Mouse (Mus musculus) heart, adult 18-20 months (tissue): ENCODE measurements around the gene Prdx6b. TPM values are rescaled to one million over a fixed set of nuclear protein-coding genes. Genes with fewer than 3 reads are reported as not detected.
A peak's percentile ranks its signal among the peaks of the same experiment; 100 is the strongest.

Experiments
- DNase-seq, 2 experiments: peaks; one replicate each; pipeline ENCODE4 v3.0.0; 2021 to 2022; ENCODE audit warnings: mixed read lengths in 1 of 2
- long read RNA-seq, 2 experiments: library from polyadenylated mRNA; stranded (forward); transcript quantifications; one replicate each; pipeline ENCODE4 v2.0.0; 2021
- total RNA-seq, 2 experiments: library from RNA; stranded (reverse); gene quantifications; 2 replicates each; pipeline ENCODE4 v1.2.3; 2021

Gene Prdx6b
- total RNA-seq: not detected
- long read RNA-seq, experiment 1: 0 reads
- long read RNA-seq, experiment 2: 0 reads

DNA sequence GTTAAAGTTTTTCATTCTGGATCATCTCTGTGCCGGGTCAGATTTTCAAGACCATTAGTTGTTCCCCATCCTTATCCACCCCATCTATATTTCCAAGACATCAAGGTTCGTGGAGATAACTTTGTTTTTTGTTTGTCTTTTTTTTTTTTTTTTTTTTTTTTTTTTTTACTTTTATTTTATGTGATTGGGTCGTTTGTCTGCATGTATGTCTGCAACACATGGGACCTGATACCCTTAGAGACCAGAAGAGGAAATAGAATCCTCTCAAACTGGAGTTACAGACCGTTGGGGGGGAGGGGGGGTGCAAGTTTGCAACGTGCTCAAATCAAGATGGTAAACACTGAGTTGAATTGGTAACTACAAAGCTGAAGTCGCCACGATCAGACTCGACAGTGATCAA, at the start of gene Prdx6b:
Prdx6b (plus strand) TSS at position 301 of the 400 bp plus-strand sequence.
- no peak for DNase-seq

DNA sequence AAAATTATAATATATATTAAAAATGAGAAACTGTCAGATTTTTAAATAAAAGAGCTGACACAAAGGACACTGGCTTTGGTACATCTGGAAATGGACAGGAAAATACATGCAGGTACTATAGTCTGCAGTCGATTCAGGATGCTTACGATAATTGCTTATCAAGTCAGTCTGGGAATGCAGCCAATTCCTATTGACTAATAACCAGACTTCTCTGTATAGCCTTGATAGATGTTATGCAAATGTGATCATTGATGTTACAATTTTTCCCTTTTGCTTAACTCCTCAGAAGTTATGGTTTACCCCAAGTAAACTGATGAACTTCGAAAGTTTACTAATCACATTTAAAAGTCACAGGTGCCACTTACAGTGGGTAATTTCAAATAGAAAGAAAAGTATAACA, 44.8 kb upstream of the Prdx6b start:
- DNase-seq: no peak

DNA sequence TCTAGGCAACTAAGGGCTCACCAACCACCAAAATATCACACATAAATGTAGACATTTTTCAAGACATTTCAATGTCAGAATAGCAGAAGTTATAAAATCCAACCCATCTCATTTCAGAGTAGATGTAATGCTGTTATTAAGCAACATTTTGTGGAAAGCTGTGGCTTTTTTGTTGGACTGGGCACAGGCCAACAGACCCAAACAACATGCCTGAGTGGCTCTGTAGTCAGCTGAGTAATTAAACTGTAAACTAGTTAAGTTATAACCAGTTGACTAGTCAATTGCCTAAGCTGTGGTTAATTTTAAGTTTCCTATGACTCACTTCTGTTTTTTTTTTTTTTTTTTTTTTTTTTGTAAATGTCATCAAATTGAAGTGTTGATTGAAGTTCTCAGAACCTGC, 44.4 kb upstream of the Prdx6b start:
- no peak for DNase-seq

DNA sequence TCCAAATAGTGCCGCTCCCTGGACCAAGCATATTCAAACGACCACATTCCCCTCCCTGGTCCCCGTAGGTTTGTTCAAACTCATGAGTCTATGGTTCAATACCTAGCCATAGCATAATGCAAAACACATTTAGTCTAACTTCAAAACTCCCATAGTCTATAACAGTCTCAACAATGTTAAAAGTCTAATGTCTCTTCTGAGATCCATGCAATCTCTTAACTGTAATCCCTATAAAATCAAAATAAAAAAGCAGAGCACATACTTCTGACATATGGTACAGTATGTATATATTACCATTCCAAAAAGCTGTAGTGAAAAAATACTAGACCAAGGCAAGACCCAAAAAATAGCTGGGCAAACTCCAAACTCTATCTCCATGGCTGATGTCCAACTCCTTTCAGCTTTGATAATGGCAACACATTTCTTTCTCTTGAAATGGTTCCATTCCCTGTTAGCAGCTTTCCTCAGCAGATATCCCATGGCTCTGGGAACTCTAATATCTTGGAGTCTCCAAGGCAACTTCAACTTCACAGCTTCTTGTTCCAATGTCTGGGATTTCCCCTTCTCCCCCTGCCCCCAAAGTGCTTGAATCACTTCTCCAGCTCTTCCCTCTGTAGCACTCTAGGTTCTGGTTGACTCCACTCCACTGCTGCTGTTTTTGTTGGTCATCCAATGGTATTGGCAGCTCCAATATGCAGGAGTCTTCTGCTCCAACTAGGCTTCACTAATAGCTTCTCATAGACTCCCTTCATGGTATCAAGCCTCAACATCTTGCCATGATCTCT, 32.2 kb upstream of the Prdx6b start:
- DNase-seq: no peak

DNA sequence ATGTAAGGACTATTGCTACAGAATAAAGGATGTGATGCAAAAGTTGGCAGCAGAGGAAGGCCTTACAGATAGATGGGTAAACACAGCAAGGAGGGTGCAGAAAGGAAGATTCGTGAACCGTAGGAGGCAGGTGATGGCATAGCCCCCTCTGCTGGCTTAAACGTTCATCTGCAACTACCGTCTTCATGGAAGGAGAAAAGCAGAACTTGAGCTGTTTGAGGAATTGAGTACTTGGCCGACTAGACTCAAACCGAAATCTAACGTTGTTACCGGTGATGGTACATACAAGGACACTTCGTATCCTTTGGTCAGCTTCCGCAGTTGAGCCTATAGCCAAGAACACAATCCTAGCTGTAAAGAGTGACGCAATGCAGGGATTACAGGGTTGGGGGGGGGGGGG, 25.4 kb upstream of the Prdx6b start:
- peak; percentile 57 to 75 for DNase-seq

DNA sequence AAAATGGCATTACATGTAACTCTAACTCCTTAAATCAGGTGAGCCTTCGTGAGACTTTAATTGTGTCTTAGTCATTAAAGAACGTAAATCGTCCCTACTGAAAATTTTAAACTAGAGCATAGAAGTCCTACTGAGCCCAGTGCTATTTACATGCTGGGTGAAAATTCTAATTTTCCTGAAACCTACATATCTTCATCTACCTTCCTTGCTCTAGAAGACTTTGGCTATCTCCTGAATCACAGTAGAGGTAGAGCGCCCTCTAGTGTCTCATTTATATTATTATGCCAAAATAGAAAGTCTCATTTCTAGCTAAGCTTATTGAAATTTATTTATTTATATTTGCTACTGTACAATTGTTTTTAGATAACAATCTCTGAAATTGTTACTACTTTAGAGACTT, 24.2 kb upstream of the Prdx6b start:
- peak in 1 of 2 experiments; percentile 45 for DNase-seq

DNA sequence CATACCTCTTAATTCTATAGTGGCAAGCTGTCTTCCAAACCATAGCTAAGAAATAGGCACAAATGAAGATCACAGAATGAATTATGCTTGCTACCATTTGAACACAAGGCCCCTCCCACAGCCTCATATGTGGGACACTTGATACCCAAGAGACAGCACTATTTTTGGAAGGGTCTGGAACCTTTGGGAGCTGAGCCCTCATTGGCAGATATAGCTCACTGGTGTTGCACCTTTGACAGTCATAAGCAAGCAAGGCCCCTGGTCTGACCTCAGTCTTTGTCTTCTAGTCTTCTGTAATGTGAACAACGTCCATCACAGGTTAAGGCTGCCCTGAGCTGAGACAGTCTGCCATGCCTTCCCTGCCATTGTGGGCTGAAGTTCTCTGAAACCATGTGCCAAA, 20.8 kb upstream of the Prdx6b start:
- peak; percentile 22 to 30 for DNase-seq

DNA sequence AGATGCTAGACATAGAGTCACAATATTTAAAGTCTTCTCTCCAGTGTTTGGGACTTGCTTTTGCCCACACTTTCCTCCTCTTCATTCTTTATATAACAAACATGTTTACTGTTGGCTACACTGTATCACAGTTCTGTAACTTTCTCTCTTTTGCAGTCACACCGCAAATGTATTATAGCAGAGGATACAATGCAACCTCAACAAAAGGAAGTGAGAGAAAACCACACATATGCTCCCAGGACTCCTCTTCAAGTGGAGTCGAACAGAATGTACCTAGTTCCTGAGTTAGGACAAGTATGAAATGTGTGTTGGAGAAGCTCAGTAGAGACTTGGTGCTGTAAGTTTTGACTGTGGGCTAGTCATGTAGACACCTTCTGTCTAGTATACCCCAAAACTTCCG, 19.2 kb upstream of the Prdx6b start:
- no peak for DNase-seq

DNA sequence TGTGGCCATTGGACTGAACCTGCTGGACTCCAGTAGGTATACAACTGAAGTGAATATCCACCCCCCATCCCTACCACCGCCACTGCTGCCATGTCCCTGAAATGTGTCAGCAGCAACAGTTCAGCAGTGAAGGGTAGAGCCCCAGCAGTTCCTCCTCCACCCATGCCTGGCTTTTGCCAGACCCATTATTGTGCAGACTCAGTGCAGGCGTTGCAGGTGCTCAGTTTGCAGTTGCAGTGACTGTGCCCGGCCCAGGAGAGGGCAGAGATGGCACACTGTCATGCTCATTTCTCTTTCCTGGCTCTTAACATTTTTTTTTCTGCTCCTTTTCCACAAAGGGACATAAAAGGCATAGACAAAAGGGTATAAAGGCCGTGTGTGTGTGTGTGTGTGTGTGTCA, 18.5 kb upstream of the Prdx6b start:
- DNase-seq: no peak

DNA sequence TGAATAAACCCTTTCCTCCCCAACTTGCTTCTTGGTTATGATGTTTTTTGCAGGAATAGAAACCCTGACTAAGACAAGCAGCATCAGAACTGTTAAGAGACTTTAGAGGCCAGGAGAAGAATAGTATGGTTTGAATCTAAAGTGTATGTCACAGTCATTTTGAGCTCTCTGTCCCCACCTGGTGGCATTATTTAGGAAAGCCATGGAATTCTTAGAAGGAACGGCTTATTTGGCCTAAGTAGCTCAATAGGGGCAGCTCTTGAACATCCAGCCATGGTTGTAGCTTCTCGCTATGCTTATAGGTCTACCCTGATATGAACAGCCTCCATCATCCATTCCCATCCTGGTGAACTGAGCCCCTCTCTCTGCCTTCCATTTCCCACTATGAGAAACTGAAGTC, 17.1 kb upstream of the Prdx6b start:
- DNase-seq: peak; percentile 22 to 46

DNA sequence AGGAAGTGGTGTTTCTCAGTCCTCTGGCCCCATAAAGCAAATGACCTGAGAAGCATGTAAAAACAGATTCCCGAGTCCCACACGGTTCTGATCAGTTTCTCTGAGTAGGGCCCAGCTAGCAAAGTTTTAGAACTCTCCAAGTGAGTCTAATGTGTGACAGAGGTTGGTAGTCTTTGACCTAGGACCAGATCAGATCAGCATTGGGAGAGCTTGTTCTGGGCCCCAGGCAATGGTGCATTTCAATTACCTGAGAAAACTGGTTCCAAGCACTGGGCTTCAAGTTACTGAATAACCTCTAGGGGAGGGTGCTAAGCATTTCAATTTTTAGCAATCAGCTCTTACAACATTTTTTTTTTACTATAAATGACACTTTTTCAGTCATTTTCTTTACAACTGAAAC, 10.1 kb upstream of the Prdx6b start:
- DNase-seq: no peak

DNA sequence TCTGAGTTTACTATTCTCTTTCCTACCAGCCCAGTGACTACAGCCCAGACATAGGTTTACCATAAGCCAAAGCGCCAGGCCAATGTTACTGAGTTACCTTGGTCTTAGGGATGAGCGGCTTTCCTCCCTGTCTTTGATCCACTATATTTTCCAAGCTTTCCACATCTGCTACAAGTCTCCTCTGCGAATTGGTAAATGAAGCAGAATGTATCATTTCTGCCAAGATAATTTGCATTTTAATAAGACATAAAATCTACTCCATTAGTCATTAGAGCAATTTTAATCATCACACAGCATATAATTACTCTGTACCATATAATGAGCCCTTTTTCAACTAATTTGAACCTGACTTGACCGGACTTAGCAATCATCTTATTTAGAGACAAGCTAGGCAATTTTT, 5.9 kb upstream of the Prdx6b start:
- no peak for DNase-seq

DNA sequence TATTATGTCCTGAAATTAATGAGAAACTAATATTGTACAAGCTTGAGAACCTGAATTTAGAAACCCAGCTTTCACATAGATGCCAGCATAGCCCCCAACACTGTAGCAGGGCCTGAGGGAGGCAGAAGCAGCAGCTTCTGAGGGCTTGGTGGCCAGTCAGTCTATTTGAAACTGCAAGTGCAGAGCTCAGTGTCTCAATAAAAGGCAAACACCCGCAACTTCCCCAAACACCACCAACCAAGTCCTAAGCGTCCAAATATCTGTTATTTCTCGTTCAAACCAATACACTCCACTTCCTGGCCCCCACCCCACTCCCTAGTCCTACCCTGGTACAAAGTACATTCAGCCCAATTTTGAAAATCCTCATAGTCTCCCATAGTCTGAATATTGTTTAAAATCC, 6.1 kb downstream of the Prdx6b start:
- DNase-seq: no peak

DNA sequence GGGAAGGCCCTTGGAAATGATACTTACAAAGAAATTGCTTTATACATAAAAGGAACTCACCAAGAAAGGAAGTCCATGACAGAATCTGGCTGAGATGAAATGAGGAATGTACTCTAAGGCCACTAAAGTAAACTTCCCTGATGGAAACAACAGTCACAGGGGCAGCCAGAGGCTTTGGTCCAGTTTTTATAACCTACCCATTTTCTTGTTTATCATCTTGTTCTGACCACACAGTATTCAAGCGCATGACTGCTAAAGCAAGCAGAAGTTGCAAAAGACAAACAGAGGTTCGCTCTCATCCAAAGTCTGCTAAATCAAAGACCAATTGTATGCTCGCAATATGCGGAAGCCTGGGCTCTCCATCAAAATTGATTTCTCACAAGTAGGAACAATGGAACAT, 8.5 kb downstream of the Prdx6b start:
- no peak for DNase-seq

DNA sequence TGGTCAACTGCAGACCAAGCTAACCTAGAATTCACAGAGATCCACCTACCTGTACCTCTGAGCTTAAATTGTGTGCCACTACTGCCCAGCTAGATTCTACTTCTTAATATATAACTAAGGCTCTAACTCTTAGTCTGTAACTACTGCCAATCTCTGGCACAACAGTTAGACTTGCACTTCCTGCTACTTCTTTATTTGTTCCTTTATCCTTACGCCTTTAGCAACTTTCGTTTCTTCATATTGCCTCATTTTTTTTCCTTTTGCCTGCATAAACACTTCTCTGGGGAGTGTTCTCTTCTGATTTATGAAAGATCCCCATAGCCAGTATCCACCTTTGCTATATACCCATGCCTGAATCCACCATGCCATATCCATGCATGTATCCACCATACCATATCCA, 11.7 kb downstream of the Prdx6b start:
- no peak for DNase-seq

DNA sequence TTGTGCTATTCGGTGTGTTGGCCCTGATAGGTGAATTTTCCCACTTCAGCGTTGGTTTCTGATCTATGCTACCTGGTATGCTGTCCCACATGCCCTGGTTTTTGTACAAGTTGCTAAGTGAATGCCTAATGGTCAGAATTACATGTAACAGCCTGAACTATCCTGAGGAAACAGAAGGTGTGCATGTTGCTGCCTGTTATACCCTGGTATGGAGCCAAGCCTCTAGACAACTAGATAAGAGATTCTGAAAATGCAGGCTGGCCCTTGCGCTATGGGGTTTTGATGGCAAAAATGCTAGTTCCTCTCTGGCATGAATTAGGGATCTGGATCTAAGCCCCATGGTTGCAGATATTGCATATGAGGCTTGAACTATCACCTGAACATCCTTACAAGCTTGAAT, 15.4 kb downstream of the Prdx6b start:
- DNase-seq: no peak

DNA sequence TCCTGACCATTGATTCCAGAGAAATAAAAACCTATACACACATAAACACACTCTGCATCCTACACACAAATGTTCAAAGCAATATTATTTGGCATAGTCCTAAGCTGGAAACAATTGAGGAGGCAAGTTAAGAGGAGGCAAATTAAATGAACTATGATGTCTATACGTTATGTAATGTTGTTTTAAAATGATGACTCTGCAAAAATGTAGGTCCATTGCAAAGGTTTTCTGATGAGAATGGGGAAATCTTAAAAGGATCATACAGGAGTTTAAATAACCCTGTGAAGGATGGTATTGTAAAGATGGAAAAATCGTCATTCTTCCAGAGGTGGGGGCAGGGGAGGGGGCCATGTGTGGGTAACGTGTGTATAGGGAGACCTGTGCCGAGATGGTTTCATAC, 17.5 kb downstream of the Prdx6b start:
- no peak for DNase-seq

DNA sequence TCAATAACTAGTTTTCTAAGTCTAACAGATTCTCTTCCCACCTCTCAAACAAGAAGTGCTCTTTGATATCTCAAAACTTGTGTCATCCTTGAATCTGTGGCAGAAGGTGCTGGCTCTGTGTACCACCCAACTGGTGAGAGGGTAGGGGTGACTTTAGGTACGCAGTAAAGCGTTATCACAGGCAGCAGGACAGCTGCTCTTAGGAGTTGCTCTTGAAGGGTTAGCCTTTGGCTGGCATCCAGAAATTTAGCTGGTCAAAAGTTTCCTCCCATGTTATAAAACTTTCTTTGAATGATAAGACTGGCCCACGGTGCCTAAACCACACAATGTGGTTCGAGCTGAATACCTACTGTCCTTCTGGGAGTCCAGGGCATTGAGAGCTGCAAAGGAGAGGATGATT, 18.5 kb downstream of the Prdx6b start:
- DNase-seq: no peak

DNA sequence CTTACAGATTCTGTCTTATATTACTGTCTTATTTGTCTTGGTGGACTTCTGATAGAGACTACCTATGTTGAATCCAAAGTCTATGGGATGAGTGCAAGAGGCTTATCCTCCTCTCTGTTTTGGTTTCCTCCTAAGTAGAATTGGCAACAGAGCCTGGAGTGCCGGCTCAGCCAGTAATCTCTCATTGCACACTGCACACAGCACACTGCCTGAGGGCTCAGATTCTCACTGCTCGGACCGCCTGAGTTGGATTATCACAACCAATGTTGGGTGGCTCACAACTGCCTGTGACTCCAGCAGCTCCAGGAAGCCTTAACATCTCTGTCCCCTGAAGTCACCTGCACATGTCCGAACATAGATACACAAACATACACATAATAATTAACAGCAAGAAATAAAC, 19.1 kb downstream of the Prdx6b start:
- DNase-seq: no peak

DNA sequence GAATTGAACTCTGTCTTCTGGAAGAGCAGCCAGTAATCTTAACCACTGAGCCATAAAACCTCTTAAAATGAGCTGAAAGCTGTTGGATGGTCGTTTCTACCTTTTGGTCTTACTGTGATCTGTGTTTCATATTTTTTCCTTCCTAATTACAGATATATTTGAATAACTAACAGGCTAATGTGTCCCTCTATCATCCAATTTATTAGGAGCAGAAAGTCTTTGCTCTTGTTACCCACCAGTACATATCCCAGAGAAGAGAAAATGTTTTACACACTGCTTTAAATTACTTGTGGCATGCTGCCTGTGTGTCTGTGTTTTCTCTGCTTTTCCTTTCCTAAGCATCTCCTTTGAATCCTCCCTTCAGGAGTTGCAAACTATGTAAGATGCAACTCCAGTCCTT, 21.9 kb downstream of the Prdx6b start:
- no peak for DNase-seq

DNA sequence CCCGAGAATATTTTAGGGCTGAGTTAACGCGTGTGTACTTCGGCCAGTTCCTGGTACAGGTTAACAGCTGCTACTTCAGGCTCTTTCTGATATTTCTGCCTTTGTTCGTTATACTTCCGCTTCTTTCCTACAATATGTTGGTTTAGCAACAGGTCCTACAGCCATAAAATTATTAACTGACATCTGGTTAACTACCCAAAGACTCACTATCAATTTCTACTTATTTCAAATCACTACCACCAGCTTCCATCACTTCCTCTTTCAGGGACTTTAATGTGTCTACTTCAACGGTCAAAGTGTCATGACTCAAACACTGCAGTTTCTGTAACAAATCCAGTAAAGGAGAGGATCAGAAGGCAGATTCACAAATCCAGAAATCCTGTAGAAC, 22.6 kb downstream of the Prdx6b start:
- peak in 1 of 2 experiments; percentile 1 for DNase-seq

DNA sequence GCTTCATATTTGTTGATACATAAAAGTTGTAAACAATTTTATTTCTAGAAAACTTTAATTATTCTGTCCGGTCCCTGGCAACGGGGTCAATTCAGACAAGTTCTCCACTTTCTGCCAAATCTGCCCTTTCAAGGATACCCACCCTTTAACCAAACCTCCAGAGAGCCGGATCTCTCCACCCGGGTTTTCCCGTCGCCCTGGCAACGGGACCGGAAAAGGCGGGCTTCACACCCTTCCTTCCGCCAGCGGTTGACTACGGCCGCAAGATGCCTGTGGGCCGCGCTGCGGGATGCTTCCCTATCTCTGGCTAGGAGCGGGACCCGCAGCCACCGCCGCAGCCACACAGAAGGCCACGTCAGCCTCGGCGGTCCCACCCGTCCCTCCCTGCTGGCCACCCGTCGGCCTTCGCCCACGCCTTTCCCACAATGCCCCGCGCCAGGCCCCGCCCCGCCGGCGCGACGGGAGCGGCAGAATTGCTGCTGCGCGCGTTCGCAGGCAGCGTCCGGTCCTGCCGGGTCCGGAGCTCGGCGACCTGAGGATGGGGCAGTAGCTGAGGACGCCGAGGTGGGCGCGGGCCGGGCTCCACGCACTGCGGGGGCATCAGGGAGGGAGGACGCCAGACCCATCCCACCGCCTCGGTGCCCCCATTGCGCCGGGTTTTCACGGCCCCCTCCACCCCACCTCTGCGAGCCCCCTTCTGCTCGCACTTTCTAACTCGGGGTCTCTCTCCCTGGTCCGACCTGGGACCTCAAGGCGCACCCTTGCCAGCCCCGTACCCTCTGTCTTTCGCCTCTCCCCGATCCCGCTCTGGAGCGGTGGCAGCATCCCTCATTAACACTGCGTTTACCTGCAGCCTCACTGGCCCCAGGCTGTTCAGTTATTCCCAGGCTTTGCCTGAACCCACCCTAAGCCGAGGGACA, 23.2 kb downstream of the Prdx6b start, which contains the start of gene Dnajc10:
Dnajc10 (plus strand) TSS at position 225 of the 920 bp plus-strand sequence.
- peak; percentile 96 for DNase-seq

DNA sequence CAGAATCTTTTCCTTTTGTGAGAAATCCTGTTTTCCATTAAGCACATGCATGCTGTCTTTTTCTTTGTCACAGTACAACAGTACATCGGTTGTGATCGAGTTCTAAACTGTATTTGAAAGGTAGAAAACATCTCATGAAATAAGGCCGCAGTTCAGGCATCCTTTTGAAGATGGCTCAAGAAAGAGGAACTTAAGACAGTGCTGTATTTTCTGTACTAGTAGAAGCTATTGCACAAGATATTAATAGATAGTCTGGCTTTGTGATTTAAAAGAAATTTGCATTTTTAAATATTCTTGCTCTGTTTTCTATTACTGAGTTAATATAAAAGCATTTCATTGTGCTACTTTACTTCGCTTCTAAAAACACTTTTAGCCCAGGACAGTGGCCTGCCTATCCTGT, 30.6 kb downstream of the Prdx6b start:
- no peak for DNase-seq
